Mouse (Mus musculus): ENCODE results near the gene Rnpepl1. TPM values are rescaled to one million over a fixed set of nuclear protein-coding genes. Genes with fewer than 3 reads are reported as not detected.
"Not testable (repeated sequence)": the region's sequence is repeated elsewhere in the genome, so short reads cannot be mapped to it uniquely, and the experiment has no call there.

Gene Rnpepl1
- polyA plus RNA-seq, 1 experiment: 6.5 TPM

DNA sequence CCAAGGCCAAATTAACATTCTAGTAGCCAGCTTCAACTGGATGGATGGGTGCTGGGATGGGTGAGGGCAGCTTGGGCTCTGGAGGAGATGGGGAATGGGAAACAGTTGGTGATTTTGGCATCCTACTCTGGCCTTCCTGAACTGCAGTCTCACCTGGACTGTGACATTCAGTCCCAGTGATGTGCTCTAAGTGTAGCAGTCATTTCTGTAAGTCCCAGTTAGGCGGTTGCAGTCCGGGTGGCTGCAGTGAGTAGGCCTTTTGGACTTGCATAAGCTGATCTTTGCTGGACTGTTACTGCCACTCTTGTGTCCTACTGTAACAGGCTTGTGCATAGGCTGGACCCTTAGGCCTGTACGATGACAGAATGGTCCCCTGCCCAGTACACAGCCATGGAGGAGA, 37.4 kb downstream of the Rnpepl1 start:
- Histone ChIP-seq H3K4me1 (ENCODE audit: control insufficient read depth) (no peaks in the 10 kb centered on the region; the same call in 1 of the 2 replicates), H3K9me3 (ENCODE audit: control insufficient read depth, low read length) (no peaks in the 10 kb centered on the region), H3K36me3 (ENCODE audit: control insufficient read depth) (peaks cover 43% of the 10 kb centered on the region), H3K27me3 (ENCODE audit: control insufficient read depth) (no peaks in the 10 kb centered on the region), H3K4me3 (replicated peaks) (no peak overlapping the region)
- no peak for TF ChIP-seq TAL1 (IDR thresholded peaks at IDR 0.05; ENCODE audit: low read length)
- TF ChIP-seq GATA1 (IDR thresholded peaks at IDR 0.05; ENCODE audit: low read length): no peak

DNA sequence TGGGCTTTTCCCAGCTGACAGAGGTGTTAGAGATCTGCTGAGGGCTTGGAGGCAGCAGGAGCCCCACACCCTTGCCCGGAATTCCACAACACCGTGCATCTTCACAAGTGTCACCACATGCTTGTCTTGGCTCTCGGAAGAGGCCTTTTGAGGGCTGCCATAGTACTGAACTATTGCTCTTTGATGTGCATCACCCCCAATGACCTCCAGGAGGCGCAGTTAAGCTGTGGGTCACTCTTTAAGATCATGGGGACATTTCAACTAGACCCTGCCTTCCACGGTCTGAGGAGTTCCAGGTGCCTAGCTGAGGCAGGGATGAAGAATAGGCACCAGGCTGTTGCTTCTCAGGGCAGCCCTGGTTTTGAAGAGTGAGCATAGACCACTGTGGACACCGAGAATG, 38.8 kb downstream of the Rnpepl1 start:
- H3K4me1 ChIP-seq (ENCODE audit: control insufficient read depth): no peaks in the 10 kb centered on the region; the same call in 1 of the 2 replicates
- no peaks in the 10 kb centered on the region for H3K27me3 ChIP-seq (ENCODE audit: control insufficient read depth)
- H3K36me3 ChIP-seq (ENCODE audit: control insufficient read depth): peaks cover 37% of the 10 kb centered on the region
- H3K4me3 ChIP-seq (replicated peaks): no peak overlapping the region
- H3K9me3 ChIP-seq (ENCODE audit: control insufficient read depth, low read length): no peaks in the 10 kb centered on the region
- TF ChIP-seq TAL1 (IDR thresholded peaks at IDR 0.05; ENCODE audit: low read length) (no peak), GATA1 (IDR thresholded peaks at IDR 0.05; ENCODE audit: low read length) (no peak)

DNA sequence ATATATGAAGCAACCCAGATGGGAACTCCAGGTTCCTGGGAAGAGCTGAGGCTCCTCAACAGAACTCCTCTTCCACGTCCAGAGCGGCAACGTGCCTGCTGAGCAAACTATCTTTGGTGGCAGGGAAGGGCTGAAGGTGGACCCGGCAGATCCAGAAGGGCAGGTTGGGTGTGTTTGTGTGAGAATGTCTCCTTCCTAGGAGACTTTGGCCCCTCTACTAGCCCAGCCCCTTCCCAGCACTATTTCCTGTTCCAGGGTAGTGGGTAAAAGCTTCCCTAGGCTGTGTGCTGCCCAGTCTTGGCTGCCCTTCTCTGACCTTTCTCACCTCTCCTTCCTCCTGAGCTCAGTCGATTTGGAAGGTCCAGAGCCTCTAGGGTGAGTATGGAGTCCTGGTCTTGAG, 40.0 kb downstream of the Rnpepl1 start, which contains the start of gene Gpr35:
TSS of gene Gpr35 (plus strand) at position 259 of the 400 bp plus-strand sequence.
- Histone ChIP-seq H3K4me3 (replicated peaks) (no peak within 1 kb of the TSS), H3K4me1 (ENCODE audit: control insufficient read depth) (no peaks in the 10 kb centered on the region), H3K36me3 (ENCODE audit: control insufficient read depth) (peaks cover 25% of the 10 kb centered on the region), H3K27me3 (ENCODE audit: control insufficient read depth) (no peaks in the 10 kb centered on the region), H3K9me3 (ENCODE audit: control insufficient read depth, low read length) (no peaks in the 10 kb centered on the region)
- no peak for TF ChIP-seq GATA1 (IDR thresholded peaks at IDR 0.05; ENCODE audit: low read length)
- no peak for TF ChIP-seq TAL1 (IDR thresholded peaks at IDR 0.05; ENCODE audit: low read length)

DNA sequence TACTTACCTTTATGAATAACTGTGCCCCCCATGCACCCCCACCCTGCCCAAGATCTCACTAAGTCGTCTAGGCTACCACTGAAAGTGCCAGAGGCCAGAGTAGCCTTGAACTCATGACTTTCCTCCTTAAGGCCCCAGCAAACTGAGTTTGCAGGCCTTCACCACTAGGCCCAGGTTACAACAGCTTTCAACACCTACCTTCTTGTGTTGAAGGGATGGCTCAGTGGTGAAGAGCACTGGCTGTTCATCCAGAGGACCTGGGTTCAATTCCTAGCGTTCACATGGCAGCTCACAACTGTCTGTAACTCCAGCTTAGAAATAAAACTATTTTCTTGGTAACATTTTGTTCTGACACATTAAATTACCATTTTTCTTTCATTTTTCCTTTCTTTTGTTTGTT, 43.1 kb downstream of the Rnpepl1 start:
- H3K4me1 ChIP-seq (ENCODE audit: control insufficient read depth): peaks cover 2% of the 10 kb centered on the region; the same call in 1 of the 2 replicates
- no peaks in the 10 kb centered on the region for H3K9me3 ChIP-seq (ENCODE audit: control insufficient read depth, low read length)
- TF ChIP-seq TAL1 (IDR thresholded peaks at IDR 0.05; ENCODE audit: low read length): no peak
- no peak for TF ChIP-seq GATA1 (IDR thresholded peaks at IDR 0.05; ENCODE audit: low read length)
- H3K27me3 ChIP-seq (ENCODE audit: control insufficient read depth): no peaks in the 10 kb centered on the region
- peaks cover 2% of the 10 kb centered on the region; the same call in 1 of the 2 replicates for H3K36me3 ChIP-seq (ENCODE audit: control insufficient read depth)
- H3K4me3 ChIP-seq (replicated peaks): no peak overlapping the region

DNA sequence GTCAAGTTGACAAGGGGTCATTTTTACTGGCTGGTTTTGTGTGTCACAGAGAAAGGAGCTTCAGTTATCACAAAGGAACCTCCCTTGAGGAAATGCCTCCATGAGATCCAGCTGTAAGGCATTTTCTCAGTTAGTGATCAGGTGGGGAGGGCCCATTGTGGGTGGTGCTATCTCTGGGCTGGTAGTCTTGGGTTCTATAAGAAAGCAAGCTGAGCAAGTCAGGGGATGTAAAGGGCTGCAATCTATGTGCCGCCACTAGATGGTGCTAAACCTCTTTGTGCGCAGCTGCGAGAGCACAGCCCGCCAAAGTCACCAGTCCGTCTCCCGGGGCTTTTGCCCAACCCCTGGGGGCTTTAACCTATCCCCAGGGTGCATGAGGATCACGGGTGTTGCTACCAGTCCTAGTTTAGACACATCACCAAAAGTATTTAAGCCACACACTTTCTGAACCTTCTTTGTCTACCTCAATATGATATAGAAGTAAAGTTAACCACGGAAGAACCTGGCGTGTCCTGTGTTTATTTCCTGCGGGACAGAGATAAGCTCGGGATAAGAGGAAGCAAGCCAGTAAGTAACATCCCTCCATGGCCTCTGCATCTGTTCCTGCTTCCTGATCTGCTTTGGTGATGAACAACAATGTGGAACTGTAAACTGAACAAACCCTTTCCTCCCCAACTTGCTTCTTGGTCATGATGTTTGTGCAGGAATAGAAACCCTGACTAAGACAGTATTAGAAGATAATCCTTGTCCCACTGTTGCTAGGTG, 46.2 kb downstream of the Rnpepl1 start:
- H3K9me3 ChIP-seq (ENCODE audit: control insufficient read depth, low read length); H3K36me3 ChIP-seq (ENCODE audit: control insufficient read depth); H3K4me1 ChIP-seq (ENCODE audit: control insufficient read depth); H3K4me3 ChIP-seq (replicated peaks); H3K27me3 ChIP-seq (ENCODE audit: control insufficient read depth): not testable (repeated sequence)

DNA sequence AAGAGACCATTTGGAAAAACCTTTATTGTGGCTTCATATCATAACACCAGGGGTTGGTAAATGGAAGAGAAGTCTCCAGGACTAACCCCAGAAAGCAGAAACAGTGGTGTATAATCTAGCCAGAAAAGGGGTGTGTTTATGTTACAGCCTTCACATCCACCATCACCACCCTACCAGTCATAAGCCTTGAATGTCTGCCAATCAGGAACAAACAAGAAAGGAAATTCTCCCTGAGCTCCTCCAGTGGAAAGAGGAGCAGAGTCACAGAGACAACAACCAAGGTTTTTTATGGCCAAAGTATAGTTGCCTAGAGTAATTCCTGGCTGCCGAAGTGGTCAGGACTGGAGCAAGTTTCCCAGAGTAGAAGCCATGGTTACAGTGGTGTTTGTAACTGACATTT, 48.4 kb downstream of the Rnpepl1 start:
- Histone ChIP-seq H3K4me1 (ENCODE audit: control insufficient read depth) (peaks cover 2% of the 10 kb centered on the region; the same call in 1 of the 2 replicates), H3K9me3 (ENCODE audit: control insufficient read depth, low read length) (no peaks in the 10 kb centered on the region), H3K27me3 (ENCODE audit: control insufficient read depth) (no peaks in the 10 kb centered on the region), H3K4me3 (replicated peaks) (no peak overlapping the region), H3K36me3 (ENCODE audit: control insufficient read depth) (no peaks in the 10 kb centered on the region)
- TF ChIP-seq TAL1 (IDR thresholded peaks at IDR 0.05; ENCODE audit: low read length) (no peak), GATA1 (IDR thresholded peaks at IDR 0.05; ENCODE audit: low read length) (no peak)

DNA sequence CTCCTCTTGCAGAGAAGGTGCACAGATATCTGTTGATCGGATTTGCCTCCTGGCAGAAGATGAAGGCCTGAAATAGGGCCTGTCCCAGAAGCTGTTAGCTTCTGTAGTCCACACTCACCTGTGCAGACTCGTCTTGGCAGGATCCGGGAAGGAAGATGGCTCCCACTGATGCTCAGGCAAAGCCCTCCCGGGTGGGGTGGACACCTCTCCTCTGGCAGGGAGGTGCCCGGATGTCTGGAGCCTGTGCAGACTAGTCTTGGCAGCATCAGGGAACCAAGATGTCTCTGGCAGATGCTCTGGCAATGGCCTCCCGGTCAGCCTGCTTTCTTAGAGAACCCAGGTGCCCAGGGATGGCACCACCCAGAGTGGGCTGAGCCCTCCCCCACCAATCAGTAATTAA, 60.2 kb downstream of the Rnpepl1 start:
- H3K27me3 ChIP-seq (ENCODE audit: control insufficient read depth); H3K4me3 ChIP-seq (replicated peaks); H3K4me1 ChIP-seq (ENCODE audit: control insufficient read depth); H3K9me3 ChIP-seq (ENCODE audit: control insufficient read depth, low read length); H3K36me3 ChIP-seq (ENCODE audit: control insufficient read depth): not testable (repeated sequence)

DNA sequence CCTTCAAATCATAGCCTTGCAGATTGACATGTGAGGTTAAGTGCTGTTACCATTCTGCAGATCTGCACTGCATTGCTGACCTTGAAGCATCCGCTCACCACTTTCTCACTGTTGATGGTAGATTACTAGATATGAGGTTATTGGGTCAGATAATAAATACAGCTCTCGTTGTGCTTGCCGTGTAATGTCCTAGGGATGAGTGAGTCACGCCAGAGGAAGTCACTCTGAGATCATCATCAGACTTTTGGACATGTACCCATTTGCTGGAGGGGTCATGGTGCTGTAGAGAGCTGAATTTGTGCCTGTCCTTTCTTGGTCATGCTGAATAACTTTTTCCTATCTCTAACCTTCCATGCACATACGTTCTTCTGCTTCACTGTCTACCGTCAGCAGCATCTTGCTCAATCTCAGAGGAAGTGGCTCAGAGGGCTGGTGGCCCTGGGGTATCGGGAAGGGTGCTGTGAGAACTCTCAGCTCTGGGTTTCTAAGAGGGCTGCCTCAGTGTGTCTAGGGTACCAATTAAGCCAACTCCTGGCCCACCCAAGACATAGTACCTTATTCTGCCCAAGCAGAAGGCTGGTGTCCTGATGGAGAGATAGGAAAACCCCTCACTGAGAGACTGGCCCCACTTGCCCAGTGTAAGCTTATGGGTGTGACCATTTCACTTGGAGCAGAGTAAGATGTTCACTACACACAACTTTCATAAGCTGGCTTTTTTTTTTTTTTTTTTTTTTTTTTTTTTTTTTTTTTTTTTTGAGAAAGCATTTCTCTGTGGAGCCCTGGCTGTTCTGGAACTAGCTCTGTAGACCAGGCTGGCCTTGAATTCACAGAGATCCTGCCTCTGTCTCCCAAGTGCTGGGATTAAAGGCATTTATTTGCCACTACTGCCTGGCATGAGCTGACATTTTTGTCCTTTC, 61.6 kb downstream of the Rnpepl1 start:
- H3K27me3 ChIP-seq (ENCODE audit: control insufficient read depth): no peaks in the 10 kb centered on the region
- H3K36me3 ChIP-seq (ENCODE audit: control insufficient read depth): no peaks in the 10 kb centered on the region
- TF ChIP-seq TAL1 (IDR thresholded peaks at IDR 0.05; ENCODE audit: low read length) (no peak), GATA1 (IDR thresholded peaks at IDR 0.05; ENCODE audit: low read length) (no peak)

DNA sequence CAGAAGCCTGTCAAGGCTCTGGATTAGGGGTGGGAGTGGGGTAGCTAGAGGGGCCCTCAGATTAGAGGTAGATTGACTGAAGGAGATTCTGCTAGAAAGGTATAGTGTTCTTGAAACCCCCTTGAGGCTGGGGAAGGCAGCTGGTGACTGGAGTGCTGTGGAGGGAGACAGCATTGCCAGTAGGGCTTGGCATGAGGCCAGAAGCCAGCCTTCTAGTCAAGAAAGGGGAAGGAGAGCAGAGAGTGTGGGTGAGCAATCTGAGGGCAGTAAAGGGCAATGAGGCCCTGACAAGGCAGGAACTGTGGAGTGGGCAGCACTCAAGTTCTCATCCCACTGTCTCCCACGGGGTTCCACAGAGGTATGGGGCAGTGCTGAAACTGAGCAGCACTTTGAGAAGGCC, 62.3 kb downstream of the Rnpepl1 start:
- no peak overlapping the region for H3K4me3 ChIP-seq (replicated peaks)
- H3K4me1 ChIP-seq (ENCODE audit: control insufficient read depth): no peaks in the 10 kb centered on the region
- no peak for TF ChIP-seq TAL1 (IDR thresholded peaks at IDR 0.05; ENCODE audit: low read length)
- no peaks in the 10 kb centered on the region for H3K36me3 ChIP-seq (ENCODE audit: control insufficient read depth)
- H3K9me3 ChIP-seq (ENCODE audit: control insufficient read depth, low read length): no peaks in the 10 kb centered on the region
- no peaks in the 10 kb centered on the region for H3K27me3 ChIP-seq (ENCODE audit: control insufficient read depth)

More for the DNA sequence above, 61.6 kb downstream of the Rnpepl1 start:
- no peaks in the 10 kb centered on the region for H3K4me1 ChIP-seq (ENCODE audit: control insufficient read depth)
- H3K4me3 ChIP-seq (replicated peaks): no peak overlapping the region
- no peaks in the 10 kb centered on the region for H3K9me3 ChIP-seq (ENCODE audit: control insufficient read depth, low read length)

Other genes with a start within 250 kb of the Rnpepl1 start
- gene Gpc1, start 79.1 kb upstream of the Rnpepl1 start, polyA plus RNA-seq (2012): 0.02 and 0.07 TPM in 2 replicates
- gene Ankmy1, start 7.9 kb upstream of the Rnpepl1 start, polyA plus RNA-seq (2012): not detected in 2 replicates
- 0.57 and 0.70 TPM in 2 replicates for gene Dusp28, start 3.8 kb upstream of the Rnpepl1 start, polyA plus RNA-seq (2012)
- gene Capn10, start 23.6 kb downstream of the Rnpepl1 start, polyA plus RNA-seq (2012): 0.75 and 0.88 TPM in 2 replicates
- 0.01 TPM in 2 replicates for gene Gpr35, start 40.1 kb downstream of the Rnpepl1 start, polyA plus RNA-seq (2012)
- gene Aqp12, start 95.6 kb downstream of the Rnpepl1 start, polyA plus RNA-seq (2012): not detected in 2 replicates
- gene Kif1a, start 191.2 kb downstream of the Rnpepl1 start, polyA plus RNA-seq (2012): 0.01 and 0.16 TPM in 2 replicates
- gene Agxt, start 224.5 kb downstream of the Rnpepl1 start, polyA plus RNA-seq (2012): 0.04 and 0.08 TPM in 2 replicates

Data from erythroblast, embryonic 14.5 days (primary cell).